Mouse (Mus musculus): ENCODE measurements around the gene Golga3. TPM values are rescaled to one million over a fixed set of nuclear protein-coding genes. Genes with fewer than 3 reads are reported as not detected.
A peak's percentile ranks its signal among the peaks of the same experiment; 100 is the strongest.

Golga3 gene
- polyA plus RNA-seq, 2 experiments: 20.4 to 30.8 TPM

DNA sequence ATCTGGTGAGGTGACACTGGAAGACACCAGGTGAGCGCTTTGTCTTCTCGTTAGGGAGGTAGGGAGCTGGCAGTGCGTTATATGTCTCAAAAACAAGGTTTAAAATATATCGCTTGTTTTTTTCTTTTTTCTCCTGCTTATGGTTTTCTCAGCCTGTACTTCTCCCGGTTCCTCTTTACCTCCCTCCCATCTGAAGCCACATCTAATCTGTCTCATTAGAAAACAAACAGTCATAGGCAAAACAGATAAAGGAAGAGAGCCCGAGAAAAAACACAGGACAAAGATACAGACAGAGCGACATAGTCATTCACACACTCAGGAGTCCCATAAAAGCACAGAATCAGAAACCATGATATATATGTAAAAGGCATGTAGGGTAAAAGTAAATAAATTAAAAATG is 36.1 kb upstream of the Golga3 start:
- Histone ChIP-seq H3K9me3 (ENCODE audit: control insufficient read depth, low read length) (no peaks in the 10 kb centered on the region), H3K9ac (ENCODE audit: low read depth, low read length, severe bottlenecking) (no peak overlapping the region), H3K4me1 (ENCODE audit: control insufficient read depth, insufficient read depth, low read length) (0 out of 2 replicates have a peak, but pooled peaks cover 2% of the 10 kb centered on the region), H3K27me3 (ENCODE audit: control insufficient read depth, insufficient read depth, low read length) (no peaks in the 10 kb centered on the region), H3K4me3 (replicated peaks; ENCODE audit: low read length) (no peak overlapping the region), H3K27ac (replicated peaks; ENCODE audit: low read depth, low read length) (no peak overlapping the region), H3K4me2 (replicated peaks; ENCODE audit: low read depth, low read length, severe bottlenecking) (no peak overlapping the region), H3K36me3 (ENCODE audit: control insufficient read depth, insufficient read depth, low read length) (peaks cover 49% of the 10 kb centered on the region)
- no peak for TF ChIP-seq POLR2A (IDR thresholded peaks at IDR 0.05; ENCODE audit: borderline replicate concordance, extremely low read depth, insufficient read depth, insufficient read length)
- no peak for DNase-seq (ENCODE audit: low spot score)
- 94% methylated on average over 7 of the region's 7 CpGs for WGBS
- ATAC-seq (ENCODE audit: low FRiP score, low read depth): no peak

DNA sequence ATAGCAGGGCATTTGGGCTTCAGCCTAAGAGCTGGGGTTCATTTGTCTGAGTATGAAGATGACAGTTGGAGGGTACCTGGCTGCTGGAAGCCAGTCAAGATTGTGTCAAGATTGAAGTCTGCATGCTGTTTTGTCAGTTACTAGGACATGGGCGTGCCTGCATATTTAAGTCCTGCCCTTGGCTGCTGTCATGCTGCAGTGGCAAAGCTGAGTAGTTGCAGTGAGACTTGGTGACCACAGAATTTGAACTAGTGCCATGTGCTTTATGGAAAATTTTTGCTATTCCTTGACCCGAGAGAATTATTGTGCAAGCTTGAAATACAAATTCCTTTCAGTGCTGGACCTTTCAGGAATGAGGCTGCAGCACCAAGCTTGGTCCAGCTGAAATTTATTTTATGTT is 34.2 kb upstream of the Golga3 start:
- H3K4me3 ChIP-seq (replicated peaks; ENCODE audit: low read length): no peak overlapping the region
- no peaks in the 10 kb centered on the region for H3K9me3 ChIP-seq (ENCODE audit: control insufficient read depth, low read length)
- TF ChIP-seq POLR2A (IDR thresholded peaks at IDR 0.05; ENCODE audit: borderline replicate concordance, extremely low read depth, insufficient read depth, insufficient read length): no peak
- DNase-seq (ENCODE audit: low spot score) (no peak), ATAC-seq (ENCODE audit: low FRiP score, low read depth) (no peak)
- H3K4me2 ChIP-seq (replicated peaks; ENCODE audit: low read depth, low read length, severe bottlenecking): no peak overlapping the region
- H3K27me3 ChIP-seq (ENCODE audit: control insufficient read depth, insufficient read depth, low read length): no peaks in the 10 kb centered on the region
- no peak overlapping the region for H3K27ac ChIP-seq (replicated peaks; ENCODE audit: low read depth, low read length)
- no peaks in the 10 kb centered on the region for H3K4me1 ChIP-seq (ENCODE audit: control insufficient read depth, insufficient read depth, low read length)
- no peak overlapping the region for H3K9ac ChIP-seq (ENCODE audit: low read depth, low read length, severe bottlenecking)
- peaks cover 64% of the 10 kb centered on the region for H3K36me3 ChIP-seq (ENCODE audit: control insufficient read depth, insufficient read depth, low read length)
- 96% methylated on average over 2 of the region's 2 CpGs for WGBS

DNA sequence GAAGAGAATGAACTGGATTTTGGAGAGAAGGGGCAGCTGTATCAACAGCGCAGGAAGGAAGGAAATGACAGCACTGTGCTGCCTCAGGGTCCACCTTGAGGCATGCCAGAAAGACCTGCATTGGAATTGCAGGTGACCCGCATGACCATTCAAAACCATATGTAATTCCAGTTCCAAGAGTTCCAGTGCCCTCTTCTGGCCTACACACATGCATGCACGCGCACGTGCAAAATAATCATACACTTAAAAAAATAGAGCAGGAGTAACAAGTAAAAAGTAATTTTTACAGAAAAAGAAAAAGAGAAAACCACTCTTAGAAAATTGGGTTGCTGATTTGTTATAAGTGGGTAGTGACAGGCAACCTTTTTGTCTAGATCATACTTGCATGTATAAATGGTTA is 33.5 kb upstream of the Golga3 start:
- Histone ChIP-seq H3K9ac (ENCODE audit: low read depth, low read length, severe bottlenecking) (no peak overlapping the region), H3K4me2 (replicated peaks; ENCODE audit: low read depth, low read length, severe bottlenecking) (no peak overlapping the region), H3K27ac (replicated peaks; ENCODE audit: low read depth, low read length) (no peak overlapping the region), H3K9me3 (ENCODE audit: control insufficient read depth, low read length) (no peaks in the 10 kb centered on the region), H3K27me3 (ENCODE audit: control insufficient read depth, insufficient read depth, low read length) (no peaks in the 10 kb centered on the region), H3K4me3 (replicated peaks; ENCODE audit: low read length) (no peak overlapping the region), H3K4me1 (ENCODE audit: control insufficient read depth, insufficient read depth, low read length) (no peaks in the 10 kb centered on the region), H3K36me3 (ENCODE audit: control insufficient read depth, insufficient read depth, low read length) (peaks cover 66% of the 10 kb centered on the region)
- no peak for TF ChIP-seq POLR2A (IDR thresholded peaks at IDR 0.05; ENCODE audit: borderline replicate concordance, extremely low read depth, insufficient read depth, insufficient read length)
- WGBS: 87% methylated on average over 5 of the region's 5 CpGs
- no peak for ATAC-seq (ENCODE audit: low FRiP score, low read depth)
- no peak for DNase-seq (ENCODE audit: low spot score)

DNA sequence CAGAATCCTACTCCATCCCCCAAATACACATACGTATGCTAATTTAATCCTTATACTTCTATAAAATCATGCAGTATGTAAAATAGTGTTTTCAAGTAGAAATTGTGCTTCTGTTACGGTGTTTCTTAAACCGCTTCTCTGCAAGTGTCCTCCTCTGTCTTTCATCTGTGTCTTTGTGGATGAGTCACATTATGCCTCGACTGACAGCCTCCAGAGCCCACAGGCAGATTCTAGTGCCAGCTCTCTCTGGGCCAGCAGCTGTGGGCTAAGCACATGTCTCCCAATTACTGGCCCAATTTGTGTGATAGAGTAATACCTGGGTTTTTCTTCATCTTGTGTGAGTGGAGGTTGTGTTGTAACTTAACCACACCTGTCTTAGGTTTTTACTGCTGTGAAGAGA is 7.1 kb upstream of the Golga3 start:
- TF ChIP-seq POLR2A (IDR thresholded peaks at IDR 0.05; ENCODE audit: borderline replicate concordance, extremely low read depth, insufficient read depth, insufficient read length): no peak
- 97% methylated on average over 4 of the region's 4 CpGs for WGBS
- Histone ChIP-seq H3K27me3 (ENCODE audit: control insufficient read depth, insufficient read depth, low read length) (no peaks in the 10 kb centered on the region), H3K4me3 (replicated peaks; ENCODE audit: low read length) (no peak overlapping the region), H3K9ac (ENCODE audit: low read depth, low read length, severe bottlenecking) (no peak overlapping the region), H3K36me3 (ENCODE audit: control insufficient read depth, insufficient read depth, low read length) (peaks cover 65% of the 10 kb centered on the region), H3K4me1 (ENCODE audit: control insufficient read depth, insufficient read depth, low read length) (no peaks in the 10 kb centered on the region), H3K9me3 (ENCODE audit: control insufficient read depth, low read length) (no peaks in the 10 kb centered on the region), H3K4me2 (replicated peaks; ENCODE audit: low read depth, low read length, severe bottlenecking) (no peak overlapping the region), H3K27ac (replicated peaks; ENCODE audit: low read depth, low read length) (no peak overlapping the region)
- ATAC-seq (ENCODE audit: low FRiP score, low read depth) (no peak), DNase-seq (ENCODE audit: low spot score) (no peak)

DNA sequence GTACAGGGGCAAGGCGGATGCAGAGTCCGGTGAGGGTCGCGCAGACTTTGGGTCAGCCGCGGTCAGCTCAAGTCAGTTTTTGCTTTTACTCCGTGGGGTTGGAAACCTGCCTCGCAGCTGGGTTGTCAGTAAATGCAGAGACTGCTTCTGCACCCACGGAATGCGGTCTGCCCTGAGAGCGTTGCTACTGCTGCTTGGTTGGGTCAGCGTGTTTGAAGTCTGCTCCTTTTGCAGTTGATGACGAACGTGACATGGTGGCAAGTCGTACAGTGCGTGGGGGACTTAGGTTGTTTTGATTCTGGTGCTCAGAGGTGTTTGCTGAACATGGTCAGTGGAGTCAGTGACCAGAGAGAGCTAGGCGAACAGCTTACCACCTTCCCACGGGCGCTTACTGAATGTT is 520 bp downstream of the Golga3 start:
- TF ChIP-seq POLR2A (IDR thresholded peaks at IDR 0.05; ENCODE audit: borderline replicate concordance, extremely low read depth, insufficient read depth, insufficient read length): no peak
- peak overlapping the region; percentile 81 for H3K27ac ChIP-seq (replicated peaks; ENCODE audit: low read depth, low read length)
- peak overlapping the region; percentile 88 for H3K9ac ChIP-seq (ENCODE audit: low read depth, low read length, severe bottlenecking)
- peak overlapping the region; percentile 58 for H3K4me2 ChIP-seq (replicated peaks; ENCODE audit: low read depth, low read length, severe bottlenecking)
- H3K27me3 ChIP-seq (ENCODE audit: control insufficient read depth, insufficient read depth, low read length): no peaks in the 10 kb centered on the region
- H3K4me1 ChIP-seq (ENCODE audit: control insufficient read depth, insufficient read depth, low read length): peaks cover 11% of the 10 kb centered on the region
- ATAC-seq (ENCODE audit: low FRiP score, low read depth) (no peak), DNase-seq (ENCODE audit: low spot score) (no peak)
- WGBS: 3% methylated on average over 19 of the region's 19 CpGs
- H3K36me3 ChIP-seq (ENCODE audit: control insufficient read depth, insufficient read depth, low read length): peaks cover 10% of the 10 kb centered on the region
- H3K4me3 ChIP-seq (replicated peaks; ENCODE audit: low read length): peak overlapping the region; percentile 94
- no peaks in the 10 kb centered on the region for H3K9me3 ChIP-seq (ENCODE audit: control insufficient read depth, low read length)

DNA sequence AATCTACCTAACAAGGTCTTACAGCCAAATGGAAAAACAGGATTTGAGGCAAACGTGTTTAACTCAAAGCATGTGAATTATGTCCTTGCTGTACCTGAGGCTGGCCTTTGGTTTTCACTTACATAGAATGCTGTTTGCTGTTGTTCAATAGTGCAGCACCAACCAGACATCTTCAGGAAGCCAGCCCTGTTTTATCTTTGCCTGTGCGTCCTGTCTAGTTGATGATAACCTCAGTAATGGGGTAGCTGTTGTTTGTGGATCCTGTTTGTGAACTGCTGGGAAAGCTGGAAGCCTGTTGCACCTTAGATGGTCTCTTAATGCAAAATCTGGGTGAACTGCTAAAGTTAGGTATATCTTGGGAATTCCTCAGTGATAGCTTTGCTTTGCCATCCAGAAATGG is 2.1 kb downstream of the Golga3 start:
- Histone ChIP-seq H3K4me1 (ENCODE audit: control insufficient read depth, insufficient read depth, low read length) (peaks cover 11% of the 10 kb centered on the region), H3K4me3 (replicated peaks; ENCODE audit: low read length) (no peak overlapping the region), H3K4me2 (replicated peaks; ENCODE audit: low read depth, low read length, severe bottlenecking) (no peak overlapping the region), H3K9ac (ENCODE audit: low read depth, low read length, severe bottlenecking) (0 out of 2 replicates have a peak overlapping the region, but pooled peaks have one; percentile 21), H3K27me3 (ENCODE audit: control insufficient read depth, insufficient read depth, low read length) (no peaks in the 10 kb centered on the region), H3K9me3 (ENCODE audit: control insufficient read depth, low read length) (no peaks in the 10 kb centered on the region), H3K27ac (replicated peaks; ENCODE audit: low read depth, low read length) (no peak overlapping the region), H3K36me3 (ENCODE audit: control insufficient read depth, insufficient read depth, low read length) (peaks cover 18% of the 10 kb centered on the region)
- DNase-seq (ENCODE audit: low spot score) (no peak), ATAC-seq (ENCODE audit: low FRiP score, low read depth) (no peak)
- no peak for TF ChIP-seq POLR2A (IDR thresholded peaks at IDR 0.05; ENCODE audit: borderline replicate concordance, extremely low read depth, insufficient read depth, insufficient read length)
- 86% methylated on average over 2 of the region's 2 CpGs for WGBS

All from limb, embryonic 14.5 days (tissue).